Mouse (Mus musculus): ENCODE measurements at regions not wholly inside any gene's neighbourhood (a gene's known extent, or its start where the extent isn't known, plus 50 kb on each side); places are given as distances from the start of the nearest gene placed in this dataset.

GRCm38 (mm10) chr9:83308771-83309170, 132.2 kb downstream of the Lca5 start:
- TF ChIP-seq GATA1 (IDR thresholded peaks at IDR 0.05; ENCODE audit: low read length) (no peak), TAL1 (IDR thresholded peaks at IDR 0.05; ENCODE audit: low read length) (no peak)
